Mouse (Mus musculus): Measurements from ENCODE around the gene Col23a1.
A peak's percentile ranks its signal among the peaks of the same experiment; 100 is the strongest.

Gene Col23a1

GRCm38 (mm10) chr11:51329837-51330714 lies 40.4 kb downstream of the Col23a1 start:
- peak in 1 of 2 experiments; percentile 43 for DNase-seq

- DNase-seq, result no peak
These were observed 44.3 kb downstream of the Col23a1 start for GRCm38 (mm10) chr11:51334017-51334416.

- DNase-seq, result no peak
These were observed 47.9 kb downstream of the Col23a1 start for GRCm38 (mm10) chr11:51337585-51337984.

- DNase-seq, result no peak
These were observed 48.7 kb downstream of the Col23a1 start for GRCm38 (mm10) chr11:51338416-51338815.

GRCm38 (mm10) chr11:51341091-51341490 lies 51.4 kb downstream of the Col23a1 start:
- no peak for DNase-seq

- DNase-seq, result no peak
These were observed 53.1 kb downstream of the Col23a1 start for GRCm38 (mm10) chr11:51342776-51343175.

GRCm38 (mm10) chr11:51343312-51343711 lies 53.6 kb downstream of the Col23a1 start:
- DNase-seq, result peak in 1 of 2 experiments; percentile 43

- peak in 1 of 2 experiments; percentile 33 for DNase-seq
These were observed 54.1 kb downstream of the Col23a1 start for GRCm38 (mm10) chr11:51343728-51344289.

- DNase-seq, result no peak
These were observed 56.1 kb downstream of the Col23a1 start for GRCm38 (mm10) chr11:51345481-51346465.

- DNase-seq, result no peak
These were observed 58.0 kb downstream of the Col23a1 start for GRCm38 (mm10) chr11:51347756-51348155.

GRCm38 (mm10) chr11:51349665-51350064 lies 59.9 kb downstream of the Col23a1 start:
- DNase-seq, result no peak

GRCm38 (mm10) chr11:51351151-51351550 lies 61.4 kb downstream of the Col23a1 start:
- no peak for DNase-seq

- no peak for DNase-seq
These were observed 62.1 kb downstream of the Col23a1 start for GRCm38 (mm10) chr11:51351841-51352240.

GRCm38 (mm10) chr11:51353746-51354145 lies 64.0 kb downstream of the Col23a1 start:
- DNase-seq, result no peak

GRCm38 (mm10) chr11:51358981-51359380 lies 69.3 kb downstream of the Col23a1 start:
- DNase-seq, result peak in 1 of 2 experiments; percentile 14

GRCm38 (mm10) chr11:51364353-51364752 lies 74.6 kb downstream of the Col23a1 start:
- DNase-seq, result no peak

GRCm38 (mm10) chr11:51367334-51367733 lies 77.6 kb downstream of the Col23a1 start:
- no peak for DNase-seq

- DNase-seq, result no peak
These were observed 80.6 kb downstream of the Col23a1 start for GRCm38 (mm10) chr11:51370273-51370672.

GRCm38 (mm10) chr11:51371321-51371720 lies 81.6 kb downstream of the Col23a1 start:
- no peak for DNase-seq

GRCm38 (mm10) chr11:51371926-51372325 lies 82.2 kb downstream of the Col23a1 start:
- no peak for DNase-seq

- no peak for DNase-seq
These were observed 87.5 kb downstream of the Col23a1 start for GRCm38 (mm10) chr11:51377199-51377598.

- no peak for DNase-seq
These were observed 99.2 kb downstream of the Col23a1 start for GRCm38 (mm10) chr11:51388892-51389340.

GRCm38 (mm10) chr11:51389763-51390162 lies 100.0 kb downstream of the Col23a1 start:
- DNase-seq, result peak in 1 of 2 experiments; percentile 46
